Mouse (Mus musculus) lung, postnatal 0 days (tissue): ENCODE data around the gene Smim22.

ENCODE experiments used
- CTCF ChIP-seq: IDR thresholded peaks from 2 replicates; pipeline ENCODE4 v1.5.1; 2016; ENCODE audit warnings: antibody characterized with exemption, mild to moderate bottlenecking
- EP300 ChIP-seq: IDR thresholded peaks from 2 replicates; pipeline ENCODE4 v1.6.1; 2016; ENCODE audit warnings: antibody characterized with exemption, mild to moderate bottlenecking, control low read depth

DNA sequence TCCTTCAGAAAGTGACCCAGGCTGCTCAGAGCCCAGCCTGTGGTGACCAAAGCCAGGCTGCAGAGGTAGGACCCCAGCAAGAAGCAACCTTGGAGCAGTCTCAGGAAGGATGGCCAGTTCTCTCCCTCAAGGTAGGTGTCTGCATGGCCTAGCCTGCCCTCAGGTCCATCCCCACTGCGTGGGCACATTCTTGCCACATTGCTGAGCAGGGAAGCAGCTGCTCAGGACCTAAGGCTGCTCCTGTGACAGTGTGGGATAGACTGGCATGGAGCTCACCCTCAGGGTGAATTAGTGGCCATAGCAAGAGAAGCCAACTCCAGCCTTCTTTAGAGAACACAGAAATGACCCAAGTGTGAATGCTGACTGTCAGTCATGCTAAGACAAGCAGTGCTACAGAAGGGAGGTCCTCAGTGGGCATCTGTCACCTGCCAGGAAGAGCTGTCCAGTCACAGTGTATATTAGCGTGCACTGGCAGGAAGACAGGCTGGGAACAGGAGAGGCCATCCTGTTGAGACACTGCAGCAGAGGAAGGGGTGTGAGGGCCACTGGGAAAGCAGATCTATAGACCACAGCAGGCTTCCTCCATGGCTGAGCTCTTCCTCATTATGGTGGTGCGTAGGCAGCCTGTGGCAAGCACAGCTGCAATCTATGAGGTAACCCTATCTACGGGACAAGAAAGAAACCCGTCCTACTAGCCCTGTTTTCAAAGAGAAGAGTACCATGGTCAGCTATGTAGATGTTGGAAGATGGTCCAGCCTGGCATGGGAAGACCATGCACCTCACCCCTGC, 37.8 kb upstream of the Smim22 start:
- TF ChIP-seq CTCF (no peak), EP300 (0 out of 2 replicates have a peak, but pooled peaks have one; percentile 22)
